Mouse (Mus musculus): ENCODE data around the gene Ppp1cb. TPM values are rescaled to one million over a fixed set of nuclear protein-coding genes. Genes with fewer than 3 reads are reported as not detected.
"Not testable (repeated sequence)": the region's sequence is repeated elsewhere in the genome, so short reads cannot be mapped to it uniquely, and the experiment has no call there.

Gene Ppp1cb
- total RNA-seq (2017), result 454 to 494 TPM (median 475 TPM) in 3 replicates

DNA sequence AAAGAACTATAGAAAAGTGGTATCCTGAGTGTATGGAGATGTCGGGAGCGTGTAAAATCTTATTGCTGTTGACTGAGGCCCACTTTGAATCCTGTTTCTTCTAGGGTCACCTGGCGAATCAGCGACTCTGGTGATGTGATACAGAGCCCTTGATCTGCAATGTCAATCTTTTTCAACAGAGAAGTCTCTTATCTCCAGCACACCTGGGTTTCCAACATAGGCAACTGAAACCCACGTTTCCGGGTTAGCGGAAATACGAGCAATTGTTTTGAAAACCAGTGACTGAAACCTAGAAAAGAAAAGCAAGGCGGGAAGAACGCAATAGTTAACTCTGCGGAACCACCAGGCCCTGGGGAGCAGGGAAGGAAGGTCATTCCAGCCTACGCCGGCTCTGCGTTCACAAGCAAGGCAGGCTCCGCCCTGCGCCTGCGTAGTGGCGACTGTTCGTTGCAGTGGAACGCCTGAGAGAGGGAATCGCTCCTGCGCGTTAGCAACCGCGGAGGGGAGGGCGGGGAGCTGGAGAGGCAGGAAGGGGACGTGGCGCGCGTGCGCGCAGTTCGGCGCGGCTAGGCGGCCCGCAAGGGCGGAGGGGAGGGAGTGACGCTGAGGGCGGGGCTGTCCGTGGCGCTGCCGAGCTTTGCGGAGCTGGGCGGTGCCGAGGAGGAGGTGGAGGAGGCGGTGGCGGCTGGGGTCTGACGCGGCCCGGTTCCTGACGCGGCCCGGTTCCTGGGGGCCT, at the start of gene Ppp1cb:
Gene Ppp1cb, plus strand, starts transcription at position 436 of the 736 bp plus-strand sequence.
- peak; percentile 97 for ATAC-seq (replicated peaks; ENCODE audit: insufficient number of reproducible peaks, low FRiP score, low TSS enrichment, poor library complexity, severe bottlenecking)

DNA sequence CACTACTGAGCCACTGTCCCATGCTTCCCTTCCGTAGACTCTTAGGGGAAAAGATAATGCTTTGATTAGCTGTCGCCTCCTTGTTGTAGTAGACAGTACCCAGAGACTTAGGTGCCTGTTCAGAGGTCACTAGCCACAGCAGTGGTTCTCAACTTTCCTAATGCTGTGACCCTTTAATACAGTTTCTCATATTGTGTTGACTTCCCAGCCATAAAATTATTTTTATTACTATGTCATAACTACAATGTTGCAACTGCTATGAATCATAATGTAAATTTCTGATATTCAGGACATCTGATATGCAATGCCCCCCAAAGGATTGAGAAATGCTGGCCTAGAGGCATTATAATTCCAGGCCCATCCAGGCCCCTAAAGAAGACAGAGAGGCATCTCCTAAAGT, 48.9 kb upstream of the Ppp1cb start:
- no peak for ATAC-seq (replicated peaks; ENCODE audit: insufficient number of reproducible peaks, low FRiP score, low TSS enrichment, poor library complexity, severe bottlenecking)

GRCm38 (mm10) chr5:32410954-32411688, 47.5 kb upstream of the Ppp1cb start:
- ATAC-seq (replicated peaks; ENCODE audit: insufficient number of reproducible peaks, low FRiP score, low TSS enrichment, poor library complexity, severe bottlenecking), result peak; percentile 71

- ATAC-seq (replicated peaks; ENCODE audit: insufficient number of reproducible peaks, low FRiP score, low TSS enrichment, poor library complexity, severe bottlenecking), result no peak
Observed at GRCm38 (mm10) chr5:32412186-32412950, 46.3 kb upstream of the Ppp1cb start.

DNA sequence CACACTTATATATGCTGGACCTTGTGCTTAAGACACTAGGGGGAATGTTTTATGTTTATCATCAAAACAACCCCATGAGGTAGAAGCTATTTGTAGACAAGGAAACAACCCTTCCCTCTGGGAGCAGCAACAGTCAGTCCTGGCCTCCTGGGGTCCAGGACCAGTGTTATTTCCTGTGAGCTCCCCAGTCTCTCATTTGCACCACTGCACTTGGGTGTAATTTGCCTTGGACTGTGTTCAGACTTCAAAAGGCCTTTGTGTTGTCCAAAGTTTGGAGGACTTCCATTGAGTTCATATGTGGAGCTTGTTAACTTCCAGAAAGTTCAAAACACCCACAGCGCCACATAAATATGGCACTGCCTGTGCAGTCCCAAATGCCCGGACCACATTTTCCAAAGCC, 45.6 kb upstream of the Ppp1cb start:
- no peak for ATAC-seq (replicated peaks; ENCODE audit: insufficient number of reproducible peaks, low FRiP score, low TSS enrichment, poor library complexity, severe bottlenecking)

- ATAC-seq (replicated peaks; ENCODE audit: insufficient number of reproducible peaks, low FRiP score, low TSS enrichment, poor library complexity, severe bottlenecking), result no peak
Observed at GRCm38 (mm10) chr5:32413569-32413968, 45.1 kb upstream of the Ppp1cb start.

- no peak for ATAC-seq (replicated peaks; ENCODE audit: insufficient number of reproducible peaks, low FRiP score, low TSS enrichment, poor library complexity, severe bottlenecking)
Observed at GRCm38 (mm10) chr5:32414461-32414985, 44.1 kb upstream of the Ppp1cb start.

GRCm38 (mm10) chr5:32415554-32415953, 43.1 kb upstream of the Ppp1cb start:
- no peak for ATAC-seq (replicated peaks; ENCODE audit: insufficient number of reproducible peaks, low FRiP score, low TSS enrichment, poor library complexity, severe bottlenecking)

DNA sequence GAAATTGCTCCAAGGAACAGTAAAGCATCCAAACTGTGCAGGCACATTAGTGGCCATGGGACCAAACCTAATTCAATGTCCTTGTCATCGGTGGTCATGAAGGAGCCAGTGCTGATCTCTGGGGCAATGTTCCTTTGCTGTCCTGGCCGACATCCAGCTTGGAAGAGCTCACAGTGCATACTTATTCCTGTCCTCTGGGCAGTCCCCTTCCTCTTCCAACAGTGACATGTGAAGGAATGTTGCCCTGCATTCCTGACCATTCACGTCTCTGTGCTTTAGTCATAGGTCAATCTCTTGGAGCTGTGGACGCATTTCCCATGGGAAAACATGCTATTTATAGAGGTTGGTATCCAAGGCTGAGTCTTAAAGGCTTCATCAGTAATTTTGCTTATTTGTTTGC, 41.8 kb upstream of the Ppp1cb start:
- no peak for ATAC-seq (replicated peaks; ENCODE audit: insufficient number of reproducible peaks, low FRiP score, low TSS enrichment, poor library complexity, severe bottlenecking)

DNA sequence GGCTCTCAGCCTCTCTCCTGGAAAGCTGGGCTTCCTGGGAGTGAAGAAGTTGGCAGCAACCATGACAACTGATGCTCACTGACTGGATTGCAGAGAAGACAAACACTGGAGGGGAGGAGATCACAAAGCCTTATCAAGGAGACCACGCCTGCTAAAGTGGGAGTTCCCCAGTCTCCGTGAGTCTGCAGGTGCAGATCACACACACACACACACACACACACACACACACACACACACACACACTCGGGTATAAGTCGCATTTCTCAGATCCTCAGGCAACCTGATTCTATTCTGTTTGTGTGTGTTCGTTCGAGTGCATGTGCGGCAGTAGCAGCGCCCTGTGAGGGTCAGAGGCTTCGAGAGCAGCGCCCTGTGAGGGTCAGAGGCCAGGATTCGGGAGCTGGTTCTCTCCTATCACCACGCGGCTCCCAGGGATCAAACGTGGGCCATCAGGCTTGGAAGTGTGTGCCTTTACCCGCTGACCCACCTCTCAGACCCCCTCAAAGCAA, 36.5 kb upstream of the Ppp1cb start:
- ATAC-seq (replicated peaks; ENCODE audit: insufficient number of reproducible peaks, low FRiP score, low TSS enrichment, poor library complexity, severe bottlenecking), result no peak

DNA sequence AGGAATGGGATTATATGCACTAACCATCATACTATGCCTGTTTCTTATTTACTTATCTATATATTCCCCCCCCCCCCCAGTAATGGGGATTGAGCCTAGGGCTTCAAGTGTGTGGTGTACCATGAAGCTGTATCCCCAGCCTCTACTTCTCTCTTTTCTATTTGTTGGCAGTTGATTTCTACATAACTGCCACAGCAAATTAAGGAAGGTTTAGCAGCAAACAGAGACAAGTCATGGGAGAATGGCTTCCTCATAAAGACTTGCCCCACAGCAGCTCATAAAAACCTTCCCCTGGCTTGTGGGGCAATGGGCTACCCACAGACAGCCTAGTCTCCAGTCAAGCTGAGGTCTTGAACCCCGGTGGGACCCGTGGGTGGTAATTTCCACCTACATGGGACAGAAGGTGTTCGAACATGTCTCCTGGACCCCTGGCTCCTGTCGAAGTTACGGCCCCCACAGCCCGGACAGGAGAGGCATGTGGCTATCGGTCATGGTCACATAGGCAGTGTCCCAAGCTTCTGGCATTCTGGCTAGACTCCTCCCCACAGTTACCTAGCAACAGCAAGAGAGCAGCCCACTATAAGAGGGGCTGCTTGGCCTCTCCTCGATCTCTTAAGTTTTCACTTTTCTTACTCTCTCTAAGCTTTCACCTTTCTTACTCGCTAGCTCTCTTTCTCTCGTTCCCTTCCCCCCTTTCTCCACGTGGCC, 35.1 kb upstream of the Ppp1cb start:
- ATAC-seq (replicated peaks; ENCODE audit: insufficient number of reproducible peaks, low FRiP score, low TSS enrichment, poor library complexity, severe bottlenecking), result peak; percentile 72

DNA sequence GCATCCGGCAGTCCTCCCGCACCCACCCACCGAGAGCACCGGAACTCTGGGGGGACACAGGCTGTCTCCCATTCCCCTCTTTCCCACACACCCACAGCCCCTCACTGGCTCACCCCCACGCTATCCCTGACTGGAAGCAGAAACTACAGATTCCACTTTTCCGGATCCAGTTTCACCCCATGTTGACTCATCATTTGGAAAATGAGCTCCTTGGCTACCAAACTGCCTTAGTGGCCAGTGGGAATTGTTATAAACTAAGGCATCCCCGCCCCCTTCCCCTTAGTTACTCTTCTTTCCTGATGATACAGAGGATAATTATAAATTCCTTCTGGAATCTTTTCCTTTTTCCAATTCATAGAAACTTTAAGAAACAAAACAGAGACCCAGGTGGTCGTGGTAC, 34.2 kb upstream of the Ppp1cb start:
- ATAC-seq (replicated peaks; ENCODE audit: insufficient number of reproducible peaks, low FRiP score, low TSS enrichment, poor library complexity, severe bottlenecking), result no peak

GRCm38 (mm10) chr5:32425485-32426171, 33.0 kb upstream of the Ppp1cb start:
- ATAC-seq (replicated peaks; ENCODE audit: insufficient number of reproducible peaks, low FRiP score, low TSS enrichment, poor library complexity, severe bottlenecking), result no peak

- peak; percentile 60 for ATAC-seq (replicated peaks; ENCODE audit: insufficient number of reproducible peaks, low FRiP score, low TSS enrichment, poor library complexity, severe bottlenecking)
Observed at GRCm38 (mm10) chr5:32430399-32430798, 28.2 kb upstream of the Ppp1cb start.

- ATAC-seq (replicated peaks; ENCODE audit: insufficient number of reproducible peaks, low FRiP score, low TSS enrichment, poor library complexity, severe bottlenecking), result not testable (repeated sequence)
Observed at GRCm38 (mm10) chr5:32434346-32434745, 24.3 kb upstream of the Ppp1cb start.

DNA sequence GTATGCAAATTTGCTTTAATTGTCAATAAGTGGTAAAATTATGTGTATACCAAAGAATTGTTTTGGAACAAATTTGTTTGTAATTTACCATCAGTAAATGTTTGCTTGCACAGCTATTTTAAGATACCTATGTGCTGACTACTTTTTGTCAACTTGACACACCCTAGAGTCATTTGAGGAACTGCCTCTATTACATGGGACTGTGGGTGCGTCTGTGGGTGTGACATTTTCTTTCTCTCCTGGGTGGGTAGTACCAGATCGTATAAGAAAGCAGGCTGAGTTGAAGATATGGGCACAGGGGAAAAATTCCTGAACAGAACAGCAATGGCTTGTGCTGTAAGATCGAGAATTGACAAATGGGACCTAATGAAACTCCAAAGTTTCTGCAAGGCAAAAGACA, 23.0 kb upstream of the Ppp1cb start:
- peak; percentile 97 for ATAC-seq (replicated peaks; ENCODE audit: insufficient number of reproducible peaks, low FRiP score, low TSS enrichment, poor library complexity, severe bottlenecking)

- ATAC-seq (replicated peaks; ENCODE audit: insufficient number of reproducible peaks, low FRiP score, low TSS enrichment, poor library complexity, severe bottlenecking), result no peak
Observed at GRCm38 (mm10) chr5:32437901-32438563, 20.6 kb upstream of the Ppp1cb start.
